Mouse (Mus musculus) bone marrow, adult 2 months (tissue): ENCODE results near the gene Dhrs7b. TPM values are rescaled to one million over a fixed set of nuclear protein-coding genes. Genes with fewer than 3 reads are reported as not detected.
A peak's percentile ranks its signal among the peaks of the same experiment; 100 is the strongest.

ENCODE experiments used
- H3K27ac ChIP-seq: fragments of 200-500 bp; 2 replicates; pipeline ENCODE4 v1.5.1; 2012; ENCODE audit warnings: low read depth, mild to moderate bottlenecking, control low read depth, inconsistent platforms, low read length; ENCODE audit not compliant: control insufficient read depth, poor library complexity, insufficient read depth
- H3K4me1 ChIP-seq: fragments of 200-500 bp; 2 replicates; pipeline ENCODE4 v1.6.1; 2011; ENCODE audit warnings: low read length; ENCODE audit not compliant: control insufficient read depth, insufficient read depth
- H3K4me3 ChIP-seq: fragments of 200-500 bp; replicated peaks from 2 replicates; pipeline ENCODE3; 2011; ENCODE audit warnings: mild to moderate bottlenecking, low read depth, low read length, control low read depth; ENCODE audit not compliant: control insufficient read depth
- CTCF ChIP-seq: fragments of 200-500 bp; IDR thresholded peaks from 2 replicates; pipeline ENCODE4 v1.5.1; 2011; ENCODE audit warnings: low read length, control low read depth; ENCODE audit not compliant: control insufficient read depth, insufficient read depth
- POLR2A ChIP-seq: fragments of 200-500 bp; IDR thresholded peaks from 2 replicates; pipeline ENCODE4 v1.6.1; 2011; ENCODE audit warnings: low read depth, mild to moderate bottlenecking, control low read depth, low read length, borderline replicate concordance; ENCODE audit not compliant: control insufficient read depth
- WGBS: fragments of 180-500 bp; shearing (Covaris S2); methylation state at CpG from one replicate; pipeline ENCODE4 v1.1.7; 2018; 5-methylcytosine and 5-hydroxymethylcytosine counted together
- polyA plus RNA-seq: library from polyadenylated mRNA; stranded (reverse); fragments of >200 nt; gene quantifications from 2 replicates; pipeline ENCODE4 v1.2.4, GENCODE M21; 2011; ENCODE audit warnings: low replicate concordance; ENCODE audit not compliant: missing spikeins, insufficient read depth, insufficient read length

Dhrs7b gene
- polyA plus RNA-seq = 11.1 and 14.5 TPM in 2 replicates

- TF ChIP-seq POLR2A = peak; percentile 33; the same call in 1 of the 2 replicates
- TF ChIP-seq CTCF = no peak
- WGBS = 0% methylated on average over 34 of the region's 34 CpGs
- Histone ChIP-seq H3K4me3 (peak within 1 kb of the TSS; percentile 77), H3K4me1 (no peaks in the 10 kb centered on the region; the same call in 1 of the 2 replicates), H3K27ac (peak within 1 kb of the TSS; percentile 68)
These were observed at the start of gene Dhrs7b for GRCm38 (mm10) chr11:60830433-60831052. Gene Dhrs7b, plus strand, starts transcription at chr11:60830631.

GRCm38 (mm10) chr11:60784179-60784922 is 46.1 kb upstream of the Dhrs7b start:
- TF ChIP-seq CTCF (no peak), POLR2A (no peak)
- Histone ChIP-seq H3K4me1 (peaks cover 14% of the 10 kb centered on the region), H3K27ac (peak overlapping the region; percentile 52), H3K4me3 (no peak overlapping the region)
- 47% methylated on average over 8 of the region's 8 CpGs for whole genome bisulfite sequencing

GRCm38 (mm10) chr11:60787595-60787994 is 42.8 kb upstream of the Dhrs7b start:
- Histone ChIP-seq H3K27ac (no peak overlapping the region), H3K4me3 (no peak overlapping the region), H3K4me1 (peaks cover 6% of the 10 kb centered on the region; the same call in 1 of the 2 replicates)
- TF ChIP-seq CTCF (no peak), POLR2A (no peak)
- WGBS = 43% methylated on average over 1 of the region's 1 CpGs

GRCm38 (mm10) chr11:60790472-60790871 is 40.0 kb upstream of the Dhrs7b start:
- 74% methylated on average over 2 of the region's 2 CpGs for WGBS

DNA sequence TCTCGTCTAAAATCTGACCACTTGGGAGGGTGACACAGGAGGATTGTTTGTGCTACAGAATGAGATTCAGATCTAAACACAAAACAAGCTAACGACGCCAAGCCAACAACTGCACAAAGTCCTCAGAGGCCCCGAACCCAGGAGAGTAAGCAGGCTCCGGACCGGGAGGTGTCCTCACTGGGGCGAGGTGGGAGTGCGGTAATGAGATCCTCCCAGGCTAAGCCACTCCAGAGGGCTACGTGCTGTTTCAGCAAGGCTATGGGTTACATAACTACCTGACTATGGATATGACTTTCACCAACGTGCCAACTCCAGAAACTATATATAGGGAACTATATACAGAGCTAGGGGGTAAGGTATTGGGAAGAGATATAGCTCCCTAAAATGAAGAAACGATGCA is 34.1 kb upstream of the Dhrs7b start:
- H3K4me1 ChIP-seq = no peaks in the 10 kb centered on the region
- no peak overlapping the region for H3K4me3 ChIP-seq
- TF ChIP-seq POLR2A (no peak), CTCF (no peak)
- no peak overlapping the region for H3K27ac ChIP-seq
- 83% methylated on average over 11 of the region's 11 CpGs for WGBS

More at GRCm38 (mm10) chr11:60790472-60790871, 40.0 kb upstream of the Dhrs7b start:
- TF ChIP-seq POLR2A (no peak), CTCF (no peak)
- Histone ChIP-seq H3K27ac (no peak overlapping the region), H3K4me1 (no peaks in the 10 kb centered on the region), H3K4me3 (no peak overlapping the region)

GRCm38 (mm10) chr11:60799977-60800376 is 30.5 kb upstream of the Dhrs7b start:
- no peaks in the 10 kb centered on the region; the same call in 1 of the 2 replicates for H3K4me1 ChIP-seq
- no peak overlapping the region for H3K27ac ChIP-seq
- 82% methylated on average over 4 of the region's 4 CpGs for WGBS
- TF ChIP-seq CTCF (no peak), POLR2A (no peak)
- H3K4me3 ChIP-seq = no peak overlapping the region

DNA sequence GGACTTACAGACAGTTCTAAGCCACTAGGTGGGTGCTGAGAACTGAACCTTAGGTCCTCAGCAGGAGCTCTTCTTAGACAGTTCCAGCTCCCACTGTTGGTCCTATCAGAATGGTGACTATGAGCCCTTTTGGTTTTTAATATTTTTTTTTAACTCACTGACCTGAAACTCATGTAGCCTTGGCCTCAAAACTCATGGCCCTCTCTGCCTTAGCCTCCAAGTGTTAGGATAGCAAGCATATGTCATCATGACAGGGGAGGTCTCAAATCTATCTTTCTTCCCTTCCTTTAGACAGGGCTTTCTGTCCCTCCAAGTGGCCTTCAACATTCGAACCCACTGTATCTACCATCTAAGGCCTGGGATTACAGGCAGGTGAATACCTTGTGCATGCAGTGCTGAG is 29.5 kb upstream of the Dhrs7b start:
- no peak for TF ChIP-seq POLR2A
- TF ChIP-seq CTCF = no peak
- no peak overlapping the region for H3K4me3 ChIP-seq
- 77% methylated on average over 1 of the region's 1 CpGs for WGBS
- H3K4me1 ChIP-seq = no peaks in the 10 kb centered on the region; the same call in 1 of the 2 replicates
- no peak overlapping the region for H3K27ac ChIP-seq

- 66% methylated on average over 4 of the region's 4 CpGs for WGBS
- Histone ChIP-seq H3K27ac (no peak overlapping the region), H3K4me3 (no peak overlapping the region), H3K4me1 (no peaks in the 10 kb centered on the region; the same call in 1 of the 2 replicates)
- no peak for TF ChIP-seq POLR2A
- TF ChIP-seq CTCF = no peak
These were observed 22.0 kb upstream of the Dhrs7b start for GRCm38 (mm10) chr11:60808286-60809070.
